Mouse (Mus musculus) MEL (cell line): ENCODE results near the gene Spata31d1a. TPM values are rescaled to one million over a fixed set of nuclear protein-coding genes. Genes with fewer than 3 reads are reported as not detected.

Experiments used
- DNase-seq: peaks from one replicate; pipeline ENCODE4 v3.0.0; 2011; ENCODE audit warnings: low read depth, low spot score
- H3K27ac ChIP-seq: 2 replicates; pipeline ENCODE4 v1.5.1; 2012; ENCODE audit warnings: low read depth, mild to moderate bottlenecking, control low read depth, low read length, moderate library complexity; ENCODE audit not compliant: control insufficient read depth
- H3K27me3 ChIP-seq, 2 experiments: fragments of 150-350 bp in 1 of 2; sonication (generic) in 1 of 2; 2 replicates each; pipeline ENCODE4 v1.6.1; 2012; ENCODE audit warnings: low read length in 2 of 2, mild to moderate bottlenecking in 2 of 2, improper control_type of control experiment in 1 of 2, moderate library complexity in 1 of 2; ENCODE audit not compliant: insufficient read depth in 2 of 2, control insufficient read depth in 1 of 2
- H3K36me3 ChIP-seq, 2 experiments: 2 replicates each; pipeline ENCODE4 v1.6.1; 2012 to 2014; ENCODE audit warnings: low read length in 2 of 2, improper control_type of control experiment in 1 of 2, inconsistent platforms in 1 of 2, mild to moderate bottlenecking in 1 of 2; ENCODE audit not compliant: insufficient read depth in 2 of 2, control insufficient read depth in 1 of 2
- H3K4me1 ChIP-seq, 2 experiments: fragments of 150-350 bp in 1 of 2; sonication (generic) in 1 of 2; 2 replicates each; pipeline ENCODE4 v1.6.1; 2012; ENCODE audit warnings: low read length in 2 of 2, improper control_type of control experiment in 1 of 2, mild to moderate bottlenecking in 1 of 2; ENCODE audit not compliant: insufficient read depth in 2 of 2, control insufficient read depth in 1 of 2
- H3K4me3 ChIP-seq, 2 experiments: fragments of 150-350 bp in 1 of 2; sonication (generic) in 1 of 2; 2 replicates each; pipeline ENCODE4 v1.5.1; 2012; ENCODE audit warnings: low read depth in 2 of 2, low read length in 2 of 2, mild to moderate bottlenecking in 2 of 2, moderate library complexity in 2 of 2, control low read depth in 1 of 2, improper control_type of control experiment in 1 of 2; ENCODE audit not compliant: control insufficient read depth in 1 of 2, insufficient read depth in 1 of 2
- H3K79me2 ChIP-seq: 2 replicates; pipeline ENCODE4 v1.6.1; 2012; ENCODE audit warnings: mild to moderate bottlenecking, low read length, moderate library complexity; ENCODE audit not compliant: control insufficient read depth, poor library complexity, insufficient read depth
- H3K9ac ChIP-seq: 2 replicates; pipeline ENCODE4 v1.6.1; 2012; ENCODE audit warnings: low read depth, mild to moderate bottlenecking, control low read depth, low read length, moderate library complexity; ENCODE audit not compliant: control insufficient read depth, poor library complexity, severe bottlenecking
- H3K9me3 ChIP-seq: fragments of 150-350 bp; sonication (generic); replicated peaks from 2 replicates; pipeline ENCODE4 v1.6.1; 2012; ENCODE audit warnings: mild to moderate bottlenecking, low read length, improper control_type of control experiment, moderate library complexity; ENCODE audit not compliant: insufficient read depth
- BHLHE40 ChIP-seq: IDR thresholded peaks from 2 replicates; pipeline ENCODE4 v1.6.1; 2012; ENCODE audit warnings: low read depth, mild to moderate bottlenecking, inconsistent platforms, low read length, improper control_type of control experiment, borderline replicate concordance
- CHD1 ChIP-seq: IDR thresholded peaks from 2 replicates; pipeline ENCODE4 v1.6.1; 2012; ENCODE audit warnings: low read depth, mild to moderate bottlenecking, inconsistent platforms, low read length, improper control_type of control experiment
- CHD2 ChIP-seq: IDR thresholded peaks from 2 replicates; pipeline ENCODE4 v1.6.1; 2011; ENCODE audit warnings: low read length, improper control_type of control experiment
- CTCF ChIP-seq, 3 experiments: IDR thresholded peaks in 2 of 3; conservative IDR thresholded peaks in 1 of 3; 2 replicates each; pipeline ENCODE4 v1.5.1; 2011 to 2012; ENCODE audit warnings: low read length in 3 of 3, low read depth in 2 of 3, mild to moderate bottlenecking in 2 of 3, improper control_type of control experiment in 1 of 3, inconsistent platforms in 1 of 3, mixed read lengths in 1 of 3, moderate library complexity in 1 of 3; ENCODE audit not compliant: control insufficient read depth in 1 of 3, insufficient read depth in 1 of 3, poor library complexity in 1 of 3, severe bottlenecking in 1 of 3
- E2F4 ChIP-seq: IDR thresholded peaks from 2 replicates; pipeline ENCODE4 v1.6.1; 2011; ENCODE audit warnings: low read depth, low read length, improper control_type of control experiment, borderline replicate concordance
- ELF1 ChIP-seq: IDR thresholded peaks from 2 replicates; pipeline ENCODE4 v1.6.1; 2014; ENCODE audit warnings: low read depth, mild to moderate bottlenecking, inconsistent platforms, low read length, improper control_type of control experiment, moderate library complexity
- EP300 ChIP-seq, 2 experiments: IDR thresholded peaks; 2 replicates each; pipeline ENCODE4 v1.6.1; 2011; ENCODE audit warnings: improper control_type of control experiment in 2 of 2, low read length in 2 of 2, low read depth in 1 of 2, mild to moderate bottlenecking in 1 of 2
- GATA1 ChIP-seq: IDR thresholded peaks from 2 replicates; pipeline ENCODE4 v1.6.1; 2011; ENCODE audit warnings: low read depth, low read length, improper control_type of control experiment
- HCFC1 ChIP-seq: IDR thresholded peaks from 2 replicates; pipeline ENCODE4 v1.6.1; 2012; ENCODE audit warnings: low read depth, mild to moderate bottlenecking, inconsistent platforms, low read length, improper control_type of control experiment, moderate library complexity
- JUND ChIP-seq: IDR thresholded peaks from 2 replicates; pipeline ENCODE4 v1.6.1; 2011; ENCODE audit warnings: low read depth, mild to moderate bottlenecking, improper control_type of control experiment, low read length
- KAT2A ChIP-seq: conservative IDR thresholded peaks from 2 replicates; pipeline ENCODE4 v1.6.1; 2012; ENCODE audit warnings: low read depth, low read length, improper control_type of control experiment, inconsistent platforms
- MAFK ChIP-seq: IDR thresholded peaks from 2 replicates; pipeline ENCODE4 v1.6.1; 2011; ENCODE audit warnings: low read depth, mild to moderate bottlenecking, low read length, improper control_type of control experiment, borderline replicate concordance
- MAX ChIP-seq: IDR thresholded peaks from 2 replicates; pipeline ENCODE4 v1.6.1; 2011; ENCODE audit warnings: low read length, improper control_type of control experiment
- MAZ ChIP-seq: IDR thresholded peaks from 2 replicates; pipeline ENCODE4 v1.6.1; 2012; ENCODE audit warnings: low read depth, mild to moderate bottlenecking, inconsistent platforms, low read length, improper control_type of control experiment
- MXI1 ChIP-seq: IDR thresholded peaks from 2 replicates; pipeline ENCODE4 v1.6.1; 2011; ENCODE audit warnings: mild to moderate bottlenecking, low read depth, low read length, improper control_type of control experiment
- RAD21 ChIP-seq: IDR thresholded peaks from 2 replicates; pipeline ENCODE4 v1.6.1; 2011; ENCODE audit warnings: mild to moderate bottlenecking, low read depth, low read length, improper control_type of control experiment
- RCOR1 ChIP-seq: IDR thresholded peaks from 2 replicates; pipeline ENCODE4 v1.6.1; 2012; ENCODE audit warnings: low read depth, mild to moderate bottlenecking, inconsistent platforms, low read length, improper control_type of control experiment
- TCF12 ChIP-seq: IDR thresholded peaks from 2 replicates; pipeline ENCODE4 v1.6.1; 2014; ENCODE audit warnings: low read depth, mild to moderate bottlenecking, inconsistent platforms, low read length, improper control_type of control experiment, moderate library complexity
- UBTF ChIP-seq: IDR thresholded peaks from 2 replicates; pipeline ENCODE4 v1.6.1; 2012; ENCODE audit warnings: low read depth, mild to moderate bottlenecking, inconsistent platforms, low read length, improper control_type of control experiment, moderate library complexity, borderline replicate concordance; ENCODE audit not compliant: insufficient read depth
- USF1 ChIP-seq: IDR thresholded peaks from 2 replicates; pipeline ENCODE4 v1.6.1; 2014; ENCODE audit warnings: low read depth, mild to moderate bottlenecking, inconsistent platforms, low read length, improper control_type of control experiment, moderate library complexity
- ZC3H11A ChIP-seq: IDR thresholded peaks from 2 replicates; pipeline ENCODE4 v1.6.1; 2012; ENCODE audit warnings: low read depth, mild to moderate bottlenecking, inconsistent platforms, low read length, improper control_type of control experiment
- ZKSCAN1 ChIP-seq: IDR thresholded peaks from 2 replicates; pipeline ENCODE4 v1.6.1; 2012; ENCODE audit warnings: low read depth, mild to moderate bottlenecking, inconsistent platforms, low read length, improper control_type of control experiment, moderate library complexity
- ZMIZ1 ChIP-seq: IDR thresholded peaks from 2 replicates; pipeline ENCODE4 v1.6.1; 2012; ENCODE audit warnings: low read depth, mild to moderate bottlenecking, inconsistent platforms, low read length, improper control_type of control experiment, moderate library complexity
- ZNF384 ChIP-seq: IDR thresholded peaks from 2 replicates; pipeline ENCODE4 v1.6.1; 2012; ENCODE audit warnings: low read depth, mild to moderate bottlenecking, inconsistent platforms, low read length, improper control_type of control experiment
- polyA plus RNA-seq, 2 experiments: library from polyadenylated mRNA; stranded (reverse) in 1 of 2; unstranded in 1 of 2; fragments of >175 nt in 1 of 2; fragments of >200 nt in 1 of 2; gene quantifications; 2 replicates each; pipeline versions ENCODE4 v1.2.1 to v1.2.4; 2012; ENCODE audit warnings: low replicate concordance in 2 of 2, low read depth in 1 of 2; ENCODE audit not compliant: insufficient read length in 2 of 2, insufficient read depth in 1 of 2, missing spikeins in 1 of 2
- total RNA-seq: library from RNA; depleted of rRNA; stranded (reverse); fragments of 300-350 nt; gene quantifications from 2 replicates; pipeline ENCODE4 v1.2.3, GENCODE M21; 2012

Spata31d1a gene
- total and polyA plus RNA-seq, 3 experiments: 0.03 TPM; not detected in 2

- TF ChIP-seq CHD2 (no peak), MAFK (no peak)
- TF ChIP-seq, all 39 proteins: peak for 14
These were observed 41.5 kb downstream of the Spata31d1a start (continued) for GRCm38 (mm10) chr13:59668501-59669093.

- DNase-seq: no peak
- Histone ChIP-seq H3K9ac (no peak overlapping the region), H3K79me2 (peaks cover 2% of the 10 kb centered on the region; the same call in 1 of the 2 replicates), H3K4me1 (peaks cover 5 to 21% of the 10 kb centered on the region in 2 experiments), H3K27me3 (no peaks in the 10 kb centered on the region), H3K27ac (no peak overlapping the region), H3K36me3 (peaks cover 0 to 19% of the 10 kb centered on the region in 2 experiments; a peak in 2 of 4 replicates), H3K9me3 (no peaks in the 10 kb centered on the region), H3K4me3 (no peak overlapping the region)
- no peak for TF ChIP-seq GATA1
- TF ChIP-seq MAZ: no peak
- no peak for TF ChIP-seq MAFK
- no peak for TF ChIP-seq USF1
- TF ChIP-seq ZNF384: no peak
- TF ChIP-seq RCOR1: no peak
- no peak for TF ChIP-seq ELF1
- no peak for TF ChIP-seq HCFC1
These were observed 42.4 kb downstream of the Spata31d1a start for GRCm38 (mm10) chr13:59667763-59668162.

DNA sequence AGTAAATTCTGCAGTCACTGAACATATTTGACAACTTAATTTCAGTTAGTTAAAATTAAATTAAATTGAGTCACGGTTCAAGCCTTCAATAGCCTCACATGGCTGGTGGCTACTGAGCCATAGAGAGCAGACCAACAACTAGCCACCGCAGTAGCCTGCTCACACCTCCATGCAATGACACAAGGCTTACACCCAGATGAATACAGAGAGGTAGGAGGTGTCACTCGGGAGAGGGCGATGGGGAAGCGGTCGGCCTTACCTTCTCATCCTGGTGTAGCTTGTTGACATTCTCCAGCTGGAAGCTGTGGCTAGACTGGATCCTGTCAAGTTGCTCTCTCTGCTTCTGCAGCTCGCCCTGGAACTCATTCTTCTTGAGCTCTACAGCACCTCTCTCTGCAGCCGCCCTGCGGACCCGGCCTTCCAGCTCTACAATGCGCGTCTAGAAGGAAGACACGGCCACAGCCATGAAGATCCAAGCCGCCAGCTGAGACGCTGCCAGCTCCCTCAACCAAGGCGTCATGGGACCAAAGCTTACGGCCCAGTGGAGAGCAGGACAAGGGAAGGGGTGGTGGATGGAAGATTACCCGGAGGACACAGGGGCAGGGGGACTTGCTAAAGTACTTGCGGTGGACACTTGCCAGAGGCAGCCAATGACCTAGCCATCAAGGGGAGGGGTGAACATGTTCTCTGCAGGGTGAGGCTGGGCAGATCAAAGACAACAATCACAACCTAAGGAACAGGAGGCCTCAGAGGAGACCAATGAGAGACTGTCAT lies 46.0 kb downstream of the Spata31d1a start:
- Histone ChIP-seq H3K4me1 (peaks cover 0 to 10% of the 10 kb centered on the region in 2 experiments; a peak in 3 of 4 replicates), H3K36me3 (peaks cover 2 to 11% of the 10 kb centered on the region in 2 experiments), H3K9ac (no peak overlapping the region), H3K27ac (no peak overlapping the region), H3K27me3 (no peaks in the 10 kb centered on the region), H3K79me2 (no peaks in the 10 kb centered on the region), H3K4me3 (no peak overlapping the region), H3K9me3 (no peaks in the 10 kb centered on the region)
- no peak for DNase-seq
- no peak for TF ChIP-seq CTCF (IDR thresholded peaks at IDR 0.05 in 2 of 3, conservative IDR thresholded peaks at IDR 0.05 in 1 of 3; ENCODE audit: control insufficient read depth in 1 of 3, insufficient read depth in 1 of 3, low read depth in 2 of 3, low read length in 3 of 3, poor library complexity in 1 of 3, severe bottlenecking in 1 of 3)
- TF ChIP-seq RCOR1: no peak
- no peak for TF ChIP-seq MAX
- no peak for TF ChIP-seq GATA1
- TF ChIP-seq KAT2A: no peak
- no peak for TF ChIP-seq CHD1
- no peak for TF ChIP-seq TCF12
- TF ChIP-seq RAD21: no peak
- TF ChIP-seq ZKSCAN1: no peak
- no peak for TF ChIP-seq MAZ
- TF ChIP-seq ELF1: no peak
- TF ChIP-seq ZC3H11A: no peak
- no peak for TF ChIP-seq MXI1
- TF ChIP-seq EP300 (IDR thresholded peaks at IDR 0.05; ENCODE audit: low read depth in 1 of 2, low read length in 2 of 2): no peak
- no peak for TF ChIP-seq ZMIZ1
- TF ChIP-seq JUND: no peak
- TF ChIP-seq BHLHE40: no peak
- TF ChIP-seq E2F4: no peak
- no peak for TF ChIP-seq UBTF
- no peak for TF ChIP-seq ZNF384
